Mouse (Mus musculus) limb, embryonic 15.5 days (tissue): ENCODE measurements around the gene Ppip5k2. TPM values are rescaled to one million over a fixed set of nuclear protein-coding genes. Genes with fewer than 3 reads are reported as not detected.

Source experiments
- ATAC-seq: fragments of 200-750 bp; cut with Nextera tagmentation; 2 replicates; pipeline ENCODE4 v1.8.0; 2017; ENCODE audit warnings: low read depth, moderate TSS enrichment; ENCODE audit not compliant: insufficient number of reproducible peaks, low FRiP score, low TSS enrichment
- H3K27ac ChIP-seq: fragments of 300-500 bp; sonication (generic); 2 replicates; pipeline ENCODE4 v1.5.1; 2015; ENCODE audit warnings: moderate library complexity, mild to moderate bottlenecking, inconsistent platforms
- H3K27me3 ChIP-seq: fragments of 300-500 bp; sonication (generic); 2 replicates; pipeline ENCODE4 v1.6.1; 2015; ENCODE audit warnings: inconsistent platforms
- H3K36me3 ChIP-seq: fragments of 300-500 bp; sonication (generic); 2 replicates; pipeline ENCODE4 v1.6.1; 2015; ENCODE audit warnings: inconsistent platforms
- H3K4me1 ChIP-seq: fragments of 300-500 bp; sonication (generic); 2 replicates; pipeline ENCODE4 v1.6.1; 2015; ENCODE audit warnings: inconsistent platforms
- H3K4me2 ChIP-seq: fragments of 300-500 bp; sonication (generic); 2 replicates; pipeline ENCODE4 v1.6.1; 2015; ENCODE audit warnings: mild to moderate bottlenecking, inconsistent platforms
- H3K4me3 ChIP-seq: fragments of 300-500 bp; sonication (generic); 2 replicates; pipeline ENCODE4 v1.5.1; 2015; ENCODE audit warnings: mild to moderate bottlenecking, inconsistent platforms
- H3K9ac ChIP-seq: fragments of 300-500 bp; sonication (generic); 2 replicates; pipeline ENCODE4 v1.6.1; 2015; ENCODE audit warnings: inconsistent platforms
- H3K9me3 ChIP-seq: fragments of 300-500 bp; sonication (generic); 2 replicates; pipeline ENCODE4 v1.6.1; 2016; ENCODE audit warnings: inconsistent platforms
- WGBS: fragments of 180-500 bp; shearing (Covaris S2); methylation state at CpG from one replicate; pipeline ENCODE4 v1.1.7; 2015; 5-methylcytosine and 5-hydroxymethylcytosine counted together
- polyA plus RNA-seq: library from polyadenylated mRNA; unstranded; fragments of >200 nt; fragmentation: Nextera tagmentation; extraction: Ambion mirVana; gene quantifications from 2 replicates; pipeline ENCODE4 v1.2.1, GENCODE M21; 2015

The Ppip5k2 gene
- polyA plus RNA-seq, 1 experiment from 2014 or later, result 23.2 TPM

- Histone ChIP-seq H3K36me3 (no peaks in the 10 kb centered on the region), H3K27ac (no peak overlapping the region)
- 56% methylated on average over 2 of the region's 2 CpGs for WGBS
These were observed 113.0 kb downstream of the Ppip5k2 start for GRCm38 (mm10) chr1:97657201-97657600.

More at GRCm38 (mm10) chr1:97657201-97657600, 113.0 kb downstream of the Ppip5k2 start:
- Histone ChIP-seq H3K27me3 (no peaks in the 10 kb centered on the region), H3K9me3 (no peaks in the 10 kb centered on the region), H3K9ac (no peak overlapping the region), H3K4me3 (no peak overlapping the region), H3K4me2 (no peak overlapping the region), H3K4me1 (0 out of 2 replicates have a peak, but pooled peaks cover 7% of the 10 kb centered on the region)
- ATAC-seq, result no peak

Other genes starting within 250 kb of the Ppip5k2 start
- gene D1Ertd622e, start 108.3 kb downstream of the Ppip5k2 start, polyA plus RNA-seq, result 13.9 TPM in 2 replicates
- 14.7 and 15.2 TPM in 2 replicates for gene Gin1, start 239 bp downstream of the Ppip5k2 start, polyA plus RNA-seq